Mouse (Mus musculus) stomach, postnatal 0 days (tissue): Measurements from ENCODE around the gene Prss42.

Experiments
- CTCF ChIP-seq: IDR thresholded peaks from 2 replicates; pipeline ENCODE4 v1.5.1; 2016; ENCODE audit warnings: antibody characterized with exemption, low read depth, mild to moderate bottlenecking, moderate library complexity
- EP300 ChIP-seq: optimal IDR thresholded peaks from 2 replicates; pipeline ENCODE3; 2016; ENCODE audit warnings: antibody characterized with exemption

DNA sequence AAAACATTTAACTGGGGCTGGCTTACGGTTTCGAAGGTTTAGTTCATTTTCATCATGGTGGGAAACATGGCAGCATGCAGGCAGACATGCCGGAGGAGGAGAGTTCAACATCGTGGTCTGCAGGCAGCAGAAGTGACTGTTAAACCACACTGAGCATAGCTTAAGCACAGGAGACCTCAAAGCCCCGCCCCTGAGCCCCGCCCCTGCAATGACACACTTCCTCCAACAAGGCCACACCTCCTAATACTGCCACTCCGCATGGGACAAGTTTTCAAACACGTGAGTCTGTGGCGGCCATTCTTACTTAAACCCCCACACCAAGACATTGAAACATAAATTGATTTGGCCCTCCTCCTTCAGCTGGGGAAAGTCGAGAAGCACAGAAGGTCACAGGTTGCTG lies 953 bp upstream of the Prss42 start:
- no peak for TF ChIP-seq CTCF
- TF ChIP-seq EP300, result no peak
